Mouse (Mus musculus): ENCODE measurements around the gene Phrf1. TPM values are rescaled to one million over a fixed set of nuclear protein-coding genes. Genes with fewer than 3 reads are reported as not detected.

The Phrf1 gene
- polyA plus RNA-seq, 2 experiments: 14.1 to 25.7 TPM

DNA sequence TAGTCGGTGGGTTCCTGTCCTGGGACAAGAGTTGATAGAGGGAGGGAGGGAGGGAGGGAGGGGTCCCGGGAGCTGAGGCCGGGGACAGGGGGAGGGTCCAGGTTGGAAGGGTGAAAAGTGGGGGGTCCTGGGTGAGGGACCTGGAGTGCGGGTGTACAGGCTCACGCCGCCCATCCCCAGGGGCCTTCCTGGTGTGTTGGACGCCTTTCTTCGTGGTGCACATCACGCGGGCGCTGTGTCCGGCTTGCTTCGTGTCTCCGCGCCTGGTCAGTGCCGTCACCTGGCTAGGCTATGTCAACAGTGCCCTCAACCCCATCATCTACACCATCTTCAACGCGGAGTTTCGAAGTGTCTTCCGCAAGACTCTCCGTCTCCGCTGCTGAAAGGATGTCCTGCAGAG is 65.9 kb downstream of the Phrf1 start:
- Histone ChIP-seq H3K4me2 (ENCODE audit: low read depth) (0 out of 2 replicates have a peak overlapping the region, but pooled peaks have one; percentile 13), H3K9me3 (ENCODE audit: control insufficient read depth, low read length) (no peaks in the 10 kb centered on the region), H3K4me1 (replicated peaks; ENCODE audit: control insufficient read depth in 2 of 2, insufficient read depth in 2 of 2, low read length in 1 of 2) (no peaks in the 10 kb centered on the region), H3K36me3 (replicated peaks; ENCODE audit: control insufficient read depth, insufficient read depth, low read depth) (no peaks in the 10 kb centered on the region), H3K4me3 (ENCODE audit: insufficient read depth in 1 of 2, low read depth in 2 of 2, low read length in 2 of 2) (no peak overlapping the region), H3K27ac (no peak overlapping the region), H3K27me3 (ENCODE audit: control insufficient read depth, insufficient read depth, low read length) (peaks cover 58% of the 10 kb centered on the region), H3K9ac (replicated peaks) (no peak overlapping the region)
- WGBS (ENCODE audit: insufficient replicate concordance): 7% methylated on average over 22 of the region's 22 CpGs
- ATAC-seq (ENCODE audit: insufficient read depth) (no peak), DNase-seq (ENCODE audit: low read depth in 3 of 3, low spot score in 3 of 3) (no peak)
- TF ChIP-seq CTCF (IDR thresholded peaks at IDR 0.05; ENCODE audit: low read depth): no peak
- TF ChIP-seq EP300 (IDR thresholded peaks at IDR 0.05; ENCODE audit: low read depth): no peak

DNA sequence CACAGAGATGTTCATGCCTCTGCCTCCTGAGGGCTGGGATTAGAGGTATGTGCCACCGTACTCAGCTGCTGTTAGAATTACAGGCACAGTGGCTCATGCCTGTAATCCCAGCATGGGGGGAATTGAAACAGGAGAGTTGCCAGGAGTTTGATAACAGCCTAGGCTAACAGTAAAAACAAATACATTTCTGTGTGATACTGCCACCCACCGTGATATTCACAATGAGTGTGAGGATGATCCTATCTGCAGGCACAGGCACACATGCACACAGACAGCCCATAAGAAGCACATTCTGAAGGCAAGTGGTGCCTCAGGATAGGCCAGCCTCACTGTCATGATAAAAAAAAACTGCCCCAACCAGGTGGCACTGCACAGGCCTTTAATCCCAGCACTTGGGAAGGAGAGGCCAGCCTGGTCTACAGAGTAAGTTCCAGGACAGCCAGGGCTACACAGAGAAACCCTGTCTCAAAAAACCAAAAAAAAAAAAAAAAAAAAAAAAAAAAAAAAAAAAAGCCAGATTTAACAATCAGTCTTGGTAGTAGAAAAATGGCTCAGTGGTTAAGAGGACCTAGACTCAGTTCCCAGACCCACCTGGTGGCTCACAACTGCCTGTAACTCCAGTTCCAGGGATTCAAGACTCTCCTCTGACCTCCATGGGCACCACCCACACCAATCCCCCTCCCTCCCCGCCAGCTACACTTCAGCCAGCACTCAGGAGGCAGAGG is 69.5 kb downstream of the Phrf1 start:
- ATAC-seq (ENCODE audit: insufficient read depth): peak; percentile 66
- Histone ChIP-seq H3K36me3 (replicated peaks; ENCODE audit: control insufficient read depth, insufficient read depth, low read depth) (no peaks in the 10 kb centered on the region; the same call in 1 of the 2 replicates), H3K27me3 (ENCODE audit: control insufficient read depth, insufficient read depth, low read length) (peaks cover 26% of the 10 kb centered on the region), H3K4me2 (ENCODE audit: low read depth) (no peak overlapping the region), H3K9ac (replicated peaks) (no peak overlapping the region), H3K4me3 (ENCODE audit: insufficient read depth in 1 of 2, low read depth in 2 of 2, low read length in 2 of 2) (no peak overlapping the region), H3K4me1 (replicated peaks; ENCODE audit: control insufficient read depth in 2 of 2, insufficient read depth in 2 of 2, low read length in 1 of 2) (no peaks in the 10 kb centered on the region), H3K9me3 (ENCODE audit: control insufficient read depth, low read length) (no peaks in the 10 kb centered on the region), H3K27ac (no peak overlapping the region)
- TF ChIP-seq EP300 (IDR thresholded peaks at IDR 0.05; ENCODE audit: low read depth): no peak
- no peak for TF ChIP-seq CTCF (IDR thresholded peaks at IDR 0.05; ENCODE audit: low read depth)
- DNase-seq (ENCODE audit: low read depth in 3 of 3, low spot score in 3 of 3): no peak
- WGBS (ENCODE audit: insufficient replicate concordance): 49% methylated on average over 3 of the region's 3 CpGs

DNA sequence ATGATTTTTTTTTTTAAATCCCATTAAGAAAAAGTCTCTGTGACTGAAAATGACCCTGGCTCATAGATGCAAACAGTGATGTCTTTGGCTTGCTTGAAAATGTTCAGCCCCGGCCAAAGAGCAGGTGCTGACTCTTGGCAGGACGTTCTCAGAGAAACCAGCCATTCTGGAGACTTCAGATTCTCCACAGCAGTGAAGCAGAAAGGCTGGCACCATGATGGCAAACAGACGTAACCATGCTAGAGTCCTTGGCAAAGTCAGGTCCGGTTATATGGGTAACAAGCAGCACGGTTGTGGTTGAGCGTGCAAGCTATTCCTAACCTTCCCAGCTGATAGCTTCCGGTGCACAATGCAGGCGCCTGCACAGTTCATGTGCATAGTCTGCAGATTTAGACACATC is 70.6 kb downstream of the Phrf1 start:
- DNase-seq (ENCODE audit: low read depth in 3 of 3, low spot score in 3 of 3) (no peak), ATAC-seq (ENCODE audit: insufficient read depth) (no peak)
- 80% methylated on average over 8 of the region's 8 CpGs for WGBS (ENCODE audit: insufficient replicate concordance)
- Histone ChIP-seq H3K4me1 (replicated peaks; ENCODE audit: control insufficient read depth in 2 of 2, insufficient read depth in 2 of 2, low read length in 1 of 2) (no peaks in the 10 kb centered on the region), H3K27me3 (ENCODE audit: control insufficient read depth, insufficient read depth, low read length) (peaks cover 15% of the 10 kb centered on the region), H3K36me3 (replicated peaks; ENCODE audit: control insufficient read depth, insufficient read depth, low read depth) (no peaks in the 10 kb centered on the region; the same call in 1 of the 2 replicates), H3K9me3 (ENCODE audit: control insufficient read depth, low read length) (no peaks in the 10 kb centered on the region), H3K27ac (no peak overlapping the region), H3K4me2 (ENCODE audit: low read depth) (no peak overlapping the region), H3K4me3 (ENCODE audit: insufficient read depth in 1 of 2, low read depth in 2 of 2, low read length in 2 of 2) (no peak overlapping the region), H3K9ac (replicated peaks) (no peak overlapping the region)
- TF ChIP-seq EP300 (IDR thresholded peaks at IDR 0.05; ENCODE audit: low read depth) (no peak), CTCF (IDR thresholded peaks at IDR 0.05; ENCODE audit: low read depth) (no peak)

DNA sequence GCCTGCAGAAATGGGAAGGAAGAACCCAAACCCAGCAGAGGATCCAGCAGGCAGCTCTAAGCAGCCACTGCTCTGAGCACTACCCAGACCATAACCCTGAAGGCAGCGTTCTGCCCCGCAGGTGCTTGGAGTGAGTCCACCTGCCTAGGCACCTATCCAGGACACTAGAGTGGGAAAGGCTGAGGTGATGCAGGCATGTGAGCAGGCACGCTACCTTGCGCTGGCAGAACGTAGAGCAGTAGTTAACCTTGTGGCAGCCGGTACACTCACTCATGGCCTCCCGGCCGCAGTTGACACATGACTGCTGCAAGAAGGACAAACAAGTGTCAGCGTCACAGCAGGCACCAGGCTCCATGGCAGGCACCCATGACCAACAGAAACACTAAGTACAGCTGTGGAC is 72.8 kb downstream of the Phrf1 start:
- no peak overlapping the region for H3K27ac ChIP-seq
- no peaks in the 10 kb centered on the region for H3K9me3 ChIP-seq (ENCODE audit: control insufficient read depth, low read length)
- no peak for ATAC-seq (ENCODE audit: insufficient read depth)
- 93% methylated on average over 9 of the region's 9 CpGs for WGBS (ENCODE audit: insufficient replicate concordance)
- peaks cover 4% of the 10 kb centered on the region; the same call in 1 of the 2 replicates for H3K36me3 ChIP-seq (replicated peaks; ENCODE audit: control insufficient read depth, insufficient read depth, low read depth)
- H3K4me2 ChIP-seq (ENCODE audit: low read depth): no peak overlapping the region
- no peak overlapping the region for H3K4me3 ChIP-seq (ENCODE audit: insufficient read depth in 1 of 2, low read depth in 2 of 2, low read length in 2 of 2)
- H3K9ac ChIP-seq (replicated peaks): no peak overlapping the region
- DNase-seq (ENCODE audit: low read depth in 3 of 3, low spot score in 3 of 3): no peak
- H3K4me1 ChIP-seq (replicated peaks; ENCODE audit: control insufficient read depth in 2 of 2, insufficient read depth in 2 of 2, low read length in 1 of 2): no peaks in the 10 kb centered on the region
- H3K27me3 ChIP-seq (ENCODE audit: control insufficient read depth, insufficient read depth, low read length): no peaks in the 10 kb centered on the region
- TF ChIP-seq EP300 (IDR thresholded peaks at IDR 0.05; ENCODE audit: low read depth): no peak
- no peak for TF ChIP-seq CTCF (IDR thresholded peaks at IDR 0.05; ENCODE audit: low read depth)

DNA sequence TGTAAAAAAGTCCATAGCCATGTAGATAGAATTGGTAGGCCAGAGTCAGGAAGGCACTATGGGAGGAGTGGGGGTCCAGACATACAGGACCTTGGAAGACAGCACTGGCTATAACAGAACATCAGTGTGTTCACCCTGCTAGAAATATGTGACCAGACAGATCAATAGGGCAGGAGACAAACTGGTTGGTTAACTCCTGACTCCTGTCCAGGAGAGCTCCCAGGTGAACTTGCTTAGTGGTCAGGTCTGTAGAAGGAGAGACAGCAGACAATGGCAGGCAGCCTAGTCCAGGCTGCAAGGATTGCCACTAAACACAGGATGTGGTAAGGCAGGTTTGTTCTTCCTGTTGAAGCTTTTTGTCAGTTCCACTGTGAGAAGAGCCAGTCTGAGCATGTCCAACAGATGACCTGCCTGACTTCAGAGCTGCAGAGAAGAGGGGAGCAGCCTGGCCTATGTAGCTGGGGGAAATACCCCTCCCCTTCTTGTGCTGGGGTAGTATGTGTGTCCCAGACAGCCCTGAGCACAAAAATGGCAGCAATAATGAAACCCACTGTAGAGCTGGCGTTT is 74.2 kb downstream of the Phrf1 start:
- H3K9ac ChIP-seq (replicated peaks): no peak overlapping the region
- no peak overlapping the region for H3K4me3 ChIP-seq (ENCODE audit: insufficient read depth in 1 of 2, low read depth in 2 of 2, low read length in 2 of 2)
- H3K4me1 ChIP-seq (replicated peaks; ENCODE audit: control insufficient read depth in 2 of 2, insufficient read depth in 2 of 2, low read length in 1 of 2): no peaks in the 10 kb centered on the region
- no peaks in the 10 kb centered on the region for H3K9me3 ChIP-seq (ENCODE audit: control insufficient read depth, low read length)
- no peak for ATAC-seq (ENCODE audit: insufficient read depth)
- H3K36me3 ChIP-seq (replicated peaks; ENCODE audit: control insufficient read depth, insufficient read depth, low read depth): peaks cover 12% of the 10 kb centered on the region
- no peak overlapping the region for H3K27ac ChIP-seq
- no peak overlapping the region for H3K4me2 ChIP-seq (ENCODE audit: low read depth)
- TF ChIP-seq CTCF (IDR thresholded peaks at IDR 0.05; ENCODE audit: low read depth): no peak
- no peak for TF ChIP-seq EP300 (IDR thresholded peaks at IDR 0.05; ENCODE audit: low read depth)
- WGBS (ENCODE audit: insufficient replicate concordance): 85% methylated on average over 1 of the region's 1 CpGs
- H3K27me3 ChIP-seq (ENCODE audit: control insufficient read depth, insufficient read depth, low read length): no peaks in the 10 kb centered on the region
- no peak for DNase-seq (ENCODE audit: low read depth in 3 of 3, low spot score in 3 of 3)
